Mouse (Mus musculus) neural tube, embryonic 11.5 days (tissue): ENCODE data around the gene Jmjd1c. TPM values are rescaled to one million over a fixed set of nuclear protein-coding genes. Genes with fewer than 3 reads are reported as not detected.

Source experiments
- ATAC-seq: fragments of 200-750 bp; cut with Nextera tagmentation; 2 replicates; pipeline ENCODE4 v1.8.0; 2017; ENCODE audit warnings: moderate number of reproducible peaks, mild to moderate bottlenecking, moderate TSS enrichment, moderate library complexity; ENCODE audit not compliant: insufficient read depth, low FRiP score, low TSS enrichment
- DNase-seq: peaks from one replicate; pipeline ENCODE4 v3.0.0-alpha.2; 2015; ENCODE audit warnings: low spot score
- H3K27ac ChIP-seq: fragments of 300-500 bp; sonication (generic); 2 replicates; pipeline ENCODE4 v1.5.1; 2014; ENCODE audit warnings: low read depth, mild to moderate bottlenecking, low read length
- H3K27me3 ChIP-seq: fragments of 300-500 bp; sonication (generic); 2 replicates; pipeline ENCODE4 v1.6.1; 2014; ENCODE audit warnings: mild to moderate bottlenecking, low read length, mixed read lengths; ENCODE audit not compliant: control insufficient read depth, insufficient read depth
- H3K36me3 ChIP-seq: fragments of 300-500 bp; sonication (generic); 2 replicates; pipeline ENCODE4 v1.6.1; 2014; ENCODE audit warnings: mild to moderate bottlenecking, low read length, moderate library complexity, mixed read lengths; ENCODE audit not compliant: control insufficient read depth, insufficient read depth
- H3K4me1 ChIP-seq: fragments of 300-500 bp; sonication (generic); 2 replicates; pipeline ENCODE4 v1.6.1; 2014; ENCODE audit warnings: low read length, mixed read lengths; ENCODE audit not compliant: control insufficient read depth, insufficient read depth
- H3K4me2 ChIP-seq: fragments of 300-500 bp; sonication (generic); 2 replicates; pipeline ENCODE4 v1.6.1; 2014; ENCODE audit warnings: low read depth, mild to moderate bottlenecking, moderate library complexity
- H3K4me3 ChIP-seq: fragments of 300-500 bp; sonication (generic); 2 replicates; pipeline ENCODE4 v1.5.1; 2014; ENCODE audit warnings: low read depth, low read length
- H3K9ac ChIP-seq: fragments of 300-500 bp; sonication (generic); 2 replicates; pipeline ENCODE4 v1.6.1; 2014; ENCODE audit warnings: mild to moderate bottlenecking, low read length
- H3K9me3 ChIP-seq: fragments of 300-500 bp; sonication (generic); 2 replicates; pipeline ENCODE4 v1.6.1; 2016; ENCODE audit warnings: low read length; ENCODE audit not compliant: control insufficient read depth
- WGBS: fragments of 180-500 bp; shearing (Covaris S2); extraction: QIAGEN DNeasy Blood & Tissue Kit; methylation state at CpG from one replicate; pipeline ENCODE4 v1.1.7; 2014; 5-methylcytosine and 5-hydroxymethylcytosine counted together
- polyA plus RNA-seq: library from polyadenylated mRNA; unstranded; fragments of >200 nt; fragmentation: Nextera tagmentation; extraction: Ambion mirVana; gene quantifications from 2 replicates; pipeline ENCODE4 v1.2.1, GENCODE M21; 2014

Jmjd1c gene
- polyA plus RNA-seq, 1 experiment from 2014 or later: 47.6 TPM

DNA sequence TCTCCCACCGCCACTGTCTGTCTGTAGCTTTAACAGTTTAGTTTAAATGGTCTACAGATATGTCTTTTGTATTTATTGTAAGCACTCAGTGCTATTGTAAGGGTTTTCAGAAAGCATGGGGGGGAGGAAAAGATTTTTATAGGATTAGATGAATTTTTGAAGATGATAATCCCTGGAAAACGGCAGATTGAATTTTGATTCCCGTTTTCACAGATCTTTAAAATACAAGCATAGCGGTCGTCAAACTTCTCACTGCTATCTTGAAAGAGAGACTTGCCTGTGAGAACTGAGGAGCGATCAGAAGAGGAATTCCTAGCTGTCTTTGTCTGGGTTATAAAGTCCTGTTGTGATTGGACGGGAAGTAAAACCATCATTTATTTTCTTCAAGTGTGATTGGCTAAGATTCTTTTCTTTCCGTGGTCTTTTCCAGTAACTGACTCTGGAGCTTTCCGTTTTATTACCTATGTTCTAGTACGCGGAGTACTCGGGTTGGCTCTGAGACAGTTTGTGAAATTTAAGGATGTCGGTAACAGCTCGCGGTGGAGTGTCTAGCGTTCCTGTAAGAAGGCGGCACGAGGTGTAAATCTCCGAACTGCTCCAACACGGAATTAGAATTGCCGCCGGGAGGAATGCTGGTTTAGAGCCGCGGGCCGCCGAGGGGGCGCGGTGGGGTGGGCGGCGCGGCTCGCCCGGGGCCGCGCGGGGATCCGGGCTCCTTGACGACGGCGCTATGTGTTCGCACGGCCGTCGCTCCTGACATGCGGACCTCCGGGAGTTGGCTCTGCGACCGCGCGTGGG lies 30.3 kb downstream of the Jmjd1c start:
- peak overlapping the region; percentile 95 for H3K4me2 ChIP-seq
- H3K4me3 ChIP-seq: peak overlapping the region; percentile 77
- H3K4me1 ChIP-seq: peaks cover 6% of the 10 kb centered on the region; the same call in 1 of the 2 replicates
- H3K9me3 ChIP-seq: no peaks in the 10 kb centered on the region
- H3K36me3 ChIP-seq: no peaks in the 10 kb centered on the region
- peak overlapping the region; percentile 93 for H3K9ac ChIP-seq
- ATAC-seq (peak; percentile 81), DNase-seq (peak; percentile 75)
- no peaks in the 10 kb centered on the region for H3K27me3 ChIP-seq
- 1% methylated on average over 43 of the region's 50 CpGs for WGBS
- H3K27ac ChIP-seq: peak overlapping the region; percentile 89

DNA sequence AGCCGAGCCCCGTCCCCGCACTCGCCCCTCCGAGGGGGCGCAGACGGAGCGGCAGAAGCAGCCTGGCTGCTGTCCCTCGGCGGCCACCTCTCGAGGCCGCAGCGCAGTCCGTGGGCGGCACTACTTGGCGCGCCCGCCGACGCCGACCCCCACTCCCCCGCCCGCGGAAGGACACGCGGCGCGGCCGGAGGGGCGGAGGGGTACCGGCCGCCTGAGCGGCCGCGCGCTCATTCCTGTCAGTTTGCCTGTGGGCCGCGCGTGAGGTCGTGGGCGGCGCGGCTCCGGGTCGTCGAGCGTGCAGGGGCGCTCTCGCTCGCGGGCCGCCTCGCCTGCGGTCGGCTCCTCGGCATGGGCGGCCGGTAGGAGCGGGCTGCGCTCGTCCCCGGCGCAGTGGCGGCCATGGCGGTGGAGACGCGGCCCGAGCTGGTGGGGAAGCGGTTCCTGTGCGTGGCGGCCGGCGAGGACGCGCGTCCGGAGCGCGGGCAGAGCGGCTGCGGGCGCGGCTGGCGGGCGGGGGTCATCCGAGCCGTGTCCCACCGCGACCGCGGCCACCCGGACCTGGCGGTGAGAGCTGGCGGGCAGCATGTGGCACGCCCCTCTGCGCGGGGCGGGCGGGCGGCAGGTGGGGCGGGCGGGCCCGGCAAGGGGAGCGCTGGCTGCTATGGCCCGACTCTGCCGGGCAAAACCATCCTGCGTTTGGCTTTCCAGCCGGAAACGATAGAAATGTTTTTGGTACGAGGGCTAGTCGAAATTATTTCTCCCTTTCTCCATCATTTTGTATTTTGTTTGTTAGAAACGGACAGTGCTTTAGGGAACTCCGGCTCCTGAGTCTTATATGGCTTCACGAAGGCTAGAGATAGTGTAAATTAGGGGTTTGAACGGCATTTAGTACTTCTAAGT lies 31.2 kb downstream of the Jmjd1c start:
- ATAC-seq: peak; percentile 78
- no peaks in the 10 kb centered on the region for H3K9me3 ChIP-seq

DNA sequence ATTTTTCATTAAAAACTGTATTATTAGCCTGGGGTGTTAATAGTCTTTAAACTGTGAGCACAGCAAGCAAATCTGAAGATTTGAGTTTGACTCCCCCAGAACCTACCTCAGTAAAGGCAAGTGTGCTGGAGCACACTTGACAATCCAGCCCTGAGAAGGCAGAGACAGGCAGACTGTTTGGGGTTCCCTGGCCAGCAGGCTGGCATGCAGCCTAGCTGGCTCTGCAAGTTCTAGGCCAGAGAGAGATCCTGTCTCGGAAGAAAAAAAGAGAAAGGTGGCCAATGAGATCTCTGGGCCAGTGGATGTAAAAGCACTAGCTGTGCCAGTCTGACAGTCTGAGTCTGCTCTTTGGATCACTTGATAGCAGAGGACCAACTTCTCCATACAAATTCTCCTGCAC lies 33.6 kb downstream of the Jmjd1c start:
- Histone ChIP-seq H3K9ac (no peak overlapping the region), H3K36me3 (no peaks in the 10 kb centered on the region), H3K9me3 (no peaks in the 10 kb centered on the region), H3K4me1 (peaks cover 6% of the 10 kb centered on the region; the same call in 1 of the 2 replicates), H3K4me3 (no peak overlapping the region), H3K4me2 (no peak overlapping the region), H3K27ac (no peak overlapping the region), H3K27me3 (no peaks in the 10 kb centered on the region)
- WGBS: 87% methylated on average over 1 of the region's 1 CpGs
- ATAC-seq (no peak), DNase-seq (no peak)

More for the DNA sequence above, 31.2 kb downstream of the Jmjd1c start:
- Histone ChIP-seq H3K27ac (peak overlapping the region; percentile 89), H3K9ac (peak overlapping the region; percentile 93), H3K27me3 (no peaks in the 10 kb centered on the region), H3K4me1 (peaks cover 6% of the 10 kb centered on the region; the same call in 1 of the 2 replicates), H3K36me3 (no peaks in the 10 kb centered on the region), H3K4me2 (peak overlapping the region; percentile 95), H3K4me3 (peak overlapping the region; percentile 77)
- under 1% methylated on average over 73 of the region's 115 CpGs for WGBS
- DNase-seq: peak; percentile 72

DNA sequence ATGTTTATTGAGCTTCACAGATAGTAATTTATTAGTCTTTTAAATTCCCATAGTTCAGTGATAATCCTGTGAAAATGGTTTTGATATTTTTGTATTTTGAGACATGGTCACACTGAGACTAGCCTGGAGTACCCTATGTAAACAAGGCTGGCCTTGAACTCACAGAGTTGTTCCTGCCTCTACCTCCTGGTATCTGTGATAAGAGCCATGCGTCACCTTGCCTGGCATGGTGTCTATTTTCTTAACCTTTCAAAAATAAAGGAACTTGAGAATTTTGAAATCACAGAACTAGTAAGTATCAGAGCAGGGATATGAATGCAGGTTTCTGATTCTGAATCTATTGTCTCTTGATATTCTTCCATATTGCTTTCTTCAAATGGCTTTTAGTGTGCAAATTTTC lies 35.8 kb downstream of the Jmjd1c start:
- Histone ChIP-seq H3K36me3 (no peaks in the 10 kb centered on the region), H3K27me3 (no peaks in the 10 kb centered on the region), H3K4me3 (no peak overlapping the region), H3K4me1 (peaks cover 6% of the 10 kb centered on the region; the same call in 1 of the 2 replicates), H3K27ac (no peak overlapping the region), H3K9ac (no peak overlapping the region), H3K9me3 (no peaks in the 10 kb centered on the region), H3K4me2 (no peak overlapping the region)
- DNase-seq (no peak), ATAC-seq (no peak)
- 81% methylated on average over 1 of the region's 1 CpGs for WGBS

- Histone ChIP-seq H3K36me3 (no peaks in the 10 kb centered on the region), H3K27me3 (no peaks in the 10 kb centered on the region), H3K27ac (no peak overlapping the region), H3K9me3 (no peaks in the 10 kb centered on the region), H3K9ac (no peak overlapping the region), H3K4me1 (no peaks in the 10 kb centered on the region), H3K4me2 (no peak overlapping the region), H3K4me3 (no peak overlapping the region)
- ATAC-seq (no peak), DNase-seq (no peak)
- 87% methylated on average over 2 of the region's 2 CpGs for WGBS
Measured at GRCm38 (mm10) chr10:67134322-67134721, 38.4 kb downstream of the Jmjd1c start.

GRCm38 (mm10) chr10:67137437-67137836 lies 41.5 kb downstream of the Jmjd1c start:
- WGBS: 94% methylated on average over 2 of the region's 2 CpGs
- Histone ChIP-seq H3K27me3 (no peaks in the 10 kb centered on the region), H3K4me2 (no peak overlapping the region), H3K27ac (no peak overlapping the region), H3K9ac (no peak overlapping the region), H3K9me3 (no peaks in the 10 kb centered on the region), H3K36me3 (no peaks in the 10 kb centered on the region), H3K4me3 (no peak overlapping the region), H3K4me1 (no peaks in the 10 kb centered on the region)
- ATAC-seq (no peak), DNase-seq (no peak)

- H3K4me1 ChIP-seq: no peaks in the 10 kb centered on the region
- ATAC-seq (no peak), DNase-seq (no peak)
- no peaks in the 10 kb centered on the region for H3K9me3 ChIP-seq
- no peaks in the 10 kb centered on the region for H3K27me3 ChIP-seq
- no peak overlapping the region for H3K4me3 ChIP-seq
- H3K36me3 ChIP-seq: no peaks in the 10 kb centered on the region
- no peak overlapping the region for H3K27ac ChIP-seq
- H3K9ac ChIP-seq: no peak overlapping the region
- H3K4me2 ChIP-seq: no peak overlapping the region
Measured at GRCm38 (mm10) chr10:67143661-67144060, 47.7 kb downstream of the Jmjd1c start.

GRCm38 (mm10) chr10:67144269-67144668 lies 48.3 kb downstream of the Jmjd1c start:
- Histone ChIP-seq H3K4me3 (no peak overlapping the region), H3K9me3 (no peaks in the 10 kb centered on the region), H3K27me3 (no peaks in the 10 kb centered on the region), H3K4me2 (no peak overlapping the region), H3K4me1 (no peaks in the 10 kb centered on the region), H3K36me3 (no peaks in the 10 kb centered on the region), H3K9ac (no peak overlapping the region), H3K27ac (no peak overlapping the region)
- DNase-seq: no peak
- 68% methylated on average over 2 of the region's 2 CpGs for WGBS
- no peak for ATAC-seq
